Mouse (Mus musculus): ENCODE measurements around the gene Esrrb.

Gene Esrrb

DNA sequence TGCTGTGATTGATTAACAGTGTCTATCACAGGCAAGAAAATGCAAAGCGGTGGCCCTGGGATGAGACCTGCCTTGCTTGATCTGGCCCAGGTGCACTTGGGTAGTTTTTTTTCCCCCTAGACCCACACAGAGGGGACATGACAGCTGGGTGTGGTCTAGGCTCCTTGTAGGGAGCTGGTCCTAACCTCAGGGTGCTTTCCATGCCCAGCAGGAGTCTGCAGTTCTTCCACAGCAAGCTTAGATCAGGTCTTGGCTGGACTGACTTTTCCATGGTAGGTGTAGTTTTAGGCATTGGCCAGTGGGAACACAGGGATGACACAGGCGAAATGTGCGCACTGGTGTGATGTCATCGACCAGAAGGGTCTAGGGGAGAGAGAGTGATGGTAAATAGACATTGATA is 136.2 kb downstream of the Esrrb start:
- DNase-seq (ENCODE audit: low spot score in 2 of 2): no peak

DNA sequence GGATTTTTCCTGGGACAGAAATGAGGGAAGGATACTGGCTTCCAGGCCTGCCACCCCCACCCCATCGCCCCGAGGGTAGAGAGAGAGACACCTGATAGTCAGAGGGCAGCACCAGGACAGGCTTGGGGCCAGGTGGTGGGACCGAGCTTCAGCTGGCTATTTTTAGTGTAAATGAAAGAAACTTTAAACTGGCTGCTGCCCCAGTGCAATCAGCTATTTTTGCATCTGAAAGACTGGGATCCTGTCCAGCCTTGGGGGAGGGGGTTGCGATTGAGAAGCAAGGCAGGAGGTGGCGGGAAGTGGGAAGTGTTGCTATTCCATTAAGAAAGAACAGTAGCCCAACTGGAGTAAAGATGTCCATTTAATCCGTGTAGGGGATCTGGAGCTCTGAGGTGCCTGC is 137.8 kb downstream of the Esrrb start:
- DNase-seq (ENCODE audit: low spot score in 2 of 2): no peak

DNA sequence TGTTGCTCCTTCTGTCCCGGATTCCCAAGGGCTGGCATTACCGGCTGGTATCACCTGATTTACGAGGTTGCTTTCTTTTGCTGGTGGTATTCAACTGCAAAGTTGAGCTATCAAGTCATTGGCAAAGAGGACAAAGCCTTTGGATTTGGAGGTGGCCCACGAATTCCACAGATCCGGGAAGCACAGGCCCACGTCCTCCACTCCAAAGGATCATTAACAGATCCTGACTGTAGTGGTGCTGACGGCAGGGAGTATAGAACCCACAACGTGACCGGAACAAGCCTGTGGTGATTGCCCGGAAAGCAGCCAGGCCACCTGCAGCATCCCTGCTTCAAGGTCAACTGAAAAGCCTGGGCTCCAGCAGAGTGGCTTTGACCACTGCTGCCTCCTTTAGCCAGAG is 140.8 kb downstream of the Esrrb start:
- no peak for DNase-seq (ENCODE audit: low spot score in 2 of 2)

DNA sequence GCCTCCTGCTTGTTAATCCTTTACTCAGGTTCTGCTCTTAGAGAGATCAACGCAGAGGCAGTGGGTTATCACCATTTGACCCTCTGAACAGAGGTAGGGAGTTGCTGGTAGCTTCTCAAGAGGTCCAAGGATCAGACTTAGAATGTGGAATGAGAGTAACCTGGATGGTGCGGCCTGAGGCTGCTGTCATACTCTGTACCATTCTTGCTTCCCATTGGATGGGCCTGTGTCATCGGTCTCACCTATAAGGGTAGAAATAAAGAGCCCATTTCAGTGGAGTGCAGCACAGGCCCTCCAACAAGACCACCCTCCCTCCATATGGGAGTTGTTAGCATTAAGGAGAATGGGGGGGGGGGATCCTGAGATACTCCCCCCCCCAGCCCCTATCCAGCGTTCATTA is 143.0 kb downstream of the Esrrb start:
- no peak for DNase-seq (ENCODE audit: low spot score in 2 of 2)

DNA sequence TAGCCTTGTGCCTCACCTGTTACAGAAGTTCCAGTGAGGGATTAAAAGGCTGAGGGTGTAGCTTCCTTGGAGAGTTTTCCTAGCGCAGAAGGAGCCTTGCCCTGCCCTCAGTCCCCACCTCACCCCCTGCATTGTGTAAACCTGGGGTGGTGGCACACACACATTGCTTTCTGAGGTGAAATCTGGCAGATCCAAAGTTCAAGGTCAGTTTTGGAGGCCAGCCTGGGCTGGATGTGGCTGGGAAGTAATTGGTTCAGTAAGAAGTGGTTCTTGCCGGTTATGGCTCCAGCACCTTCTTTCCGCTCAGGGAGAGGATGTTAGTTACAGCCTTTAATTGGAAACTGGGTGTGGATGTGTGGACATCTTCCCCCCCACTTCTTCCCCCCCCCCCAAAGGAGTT is 143.4 kb downstream of the Esrrb start:
- DNase-seq (ENCODE audit: low spot score in 2 of 2): no peak

DNA sequence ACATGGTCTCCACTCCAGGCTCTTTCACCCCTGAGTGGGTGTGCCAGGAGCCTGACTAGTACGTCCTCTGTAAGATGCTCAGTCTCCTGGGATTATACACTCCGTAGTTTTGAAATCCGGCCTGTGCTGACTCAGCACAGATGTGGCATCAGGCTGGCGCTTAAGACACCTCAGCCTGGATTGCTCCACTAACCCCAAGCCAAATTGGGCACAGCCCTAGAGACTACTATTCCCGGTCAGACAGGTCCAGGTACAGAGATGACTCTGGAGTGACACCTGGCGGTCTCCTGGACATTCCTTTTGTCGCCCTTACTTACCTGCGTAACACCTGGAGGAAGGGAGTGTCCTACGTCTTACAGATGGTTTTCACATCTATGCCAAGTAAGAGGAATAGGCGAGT is 146.8 kb downstream of the Esrrb start:
- DNase-seq (ENCODE audit: low spot score in 2 of 2): no peak

DNA sequence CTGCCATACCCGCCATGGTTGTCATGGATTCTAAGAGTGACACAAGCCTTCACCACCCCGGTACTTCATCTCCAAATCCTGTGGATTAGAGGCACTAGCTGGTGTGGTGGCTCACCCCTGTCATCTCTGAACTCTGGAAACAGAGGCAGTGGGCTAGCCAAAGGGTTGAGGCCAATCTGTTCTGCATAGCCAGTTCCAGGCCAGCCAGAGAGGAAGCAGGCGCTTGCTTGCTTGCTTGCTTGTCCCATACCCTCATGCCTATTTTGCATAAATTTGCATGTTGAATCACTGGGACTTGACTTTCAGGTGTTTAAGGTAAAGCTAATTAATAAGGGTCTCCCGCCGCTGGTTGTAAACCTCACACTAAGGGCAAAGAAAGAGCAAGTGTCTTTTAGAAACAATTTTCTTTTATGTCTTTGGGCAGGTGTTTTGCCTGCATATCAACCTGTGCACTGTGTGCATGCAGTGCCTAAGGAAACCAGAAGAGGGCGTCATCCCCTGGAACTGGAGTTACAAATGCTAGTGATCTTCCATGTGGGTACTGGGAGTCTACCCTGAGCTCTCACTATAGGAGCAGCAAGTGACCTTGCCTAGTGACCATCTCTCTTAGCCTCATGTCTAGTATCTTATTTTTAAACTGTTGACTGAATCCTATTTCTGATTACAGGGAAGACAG is 147.5 kb downstream of the Esrrb start:
- DNase-seq (ENCODE audit: low spot score in 2 of 2): no peak

DNA sequence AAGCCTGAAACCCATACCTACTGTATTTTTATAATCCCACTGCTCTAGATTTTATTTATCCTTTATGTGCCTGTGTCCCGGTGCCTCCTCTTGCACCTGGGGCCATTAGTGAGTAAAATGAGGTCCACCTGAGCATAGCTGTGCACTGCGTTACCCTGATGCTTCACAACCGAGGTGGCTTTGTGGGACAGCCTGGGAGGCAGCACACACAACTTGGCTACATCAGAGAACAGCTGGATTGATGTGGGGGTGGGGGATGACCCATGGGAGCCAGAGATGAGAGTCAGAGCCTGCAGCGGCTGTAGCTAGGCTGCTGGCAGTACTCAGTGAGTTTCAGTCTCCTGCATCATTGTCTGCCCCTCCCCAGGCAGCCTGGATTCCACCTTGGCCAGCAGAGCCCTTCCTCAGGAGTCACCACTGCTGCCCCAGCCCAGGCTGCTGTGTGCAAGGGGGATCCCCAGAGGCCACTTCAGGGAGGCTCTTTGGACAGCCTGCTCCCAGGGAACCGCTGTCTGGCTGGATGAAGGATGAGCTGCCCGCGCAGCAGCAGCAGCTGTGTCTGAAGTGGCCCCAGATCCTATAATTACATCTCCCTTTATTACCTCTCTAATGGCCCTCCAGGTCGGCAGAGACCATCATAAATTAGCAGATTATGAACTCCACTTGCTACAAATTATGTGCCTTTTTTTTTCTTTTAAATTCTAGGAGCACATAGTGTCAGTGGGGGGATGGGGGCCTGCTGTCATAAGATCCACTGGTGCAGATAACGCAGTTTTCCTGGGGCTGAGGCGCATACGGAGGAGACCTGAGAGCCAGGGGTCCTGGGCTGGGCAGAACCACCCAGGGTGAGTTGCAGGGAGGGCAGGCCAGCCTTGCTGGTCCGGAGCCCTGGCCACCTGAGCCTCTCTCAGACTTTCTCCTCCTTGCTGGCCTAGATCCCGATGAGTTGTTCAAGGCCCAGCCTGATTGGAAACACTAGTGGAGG is 148.7 kb downstream of the Esrrb start:
- DNase-seq (ENCODE audit: low spot score in 2 of 2): no peak

DNA sequence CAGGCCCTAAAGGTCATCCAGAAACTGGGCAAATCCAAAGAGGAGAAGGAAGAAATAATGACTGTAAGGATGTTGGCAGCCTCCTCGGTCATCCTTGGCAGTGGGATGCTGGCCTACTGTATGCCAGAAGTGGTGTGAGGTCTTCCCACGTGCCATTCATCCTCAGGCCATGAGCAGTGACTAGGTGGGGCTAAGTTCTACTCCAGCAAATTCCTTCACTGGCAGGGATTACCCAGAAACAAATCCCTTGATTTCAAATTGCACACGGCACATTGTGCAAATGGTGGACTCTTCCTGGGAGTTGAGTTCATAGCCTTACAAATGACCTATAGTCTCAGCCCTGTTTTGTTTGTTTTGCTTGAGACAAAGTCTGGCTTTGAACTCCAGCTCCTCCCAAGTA is 151.4 kb downstream of the Esrrb start:
- DNase-seq (ENCODE audit: low spot score in 2 of 2): no peak

DNA sequence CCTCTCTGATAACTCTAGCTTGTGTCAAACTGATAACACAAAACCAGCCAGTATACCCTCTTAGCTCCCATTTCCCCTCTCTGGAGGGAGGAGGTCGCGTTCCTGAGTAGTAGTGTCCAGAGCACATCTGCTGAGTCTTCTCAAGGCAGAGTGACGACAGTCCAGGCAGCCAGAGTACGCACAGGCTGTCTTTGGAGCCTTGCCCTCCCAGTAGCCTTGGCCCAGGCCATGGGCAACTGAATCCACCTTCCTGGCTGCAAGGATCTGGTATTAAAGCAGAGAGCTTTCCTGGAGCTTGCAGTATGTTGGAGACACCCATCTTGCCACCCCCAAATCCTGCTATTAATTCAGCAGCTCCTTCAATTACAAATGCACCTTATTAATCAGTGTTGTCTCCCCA is 152.7 kb downstream of the Esrrb start:
- no peak for DNase-seq (ENCODE audit: low spot score in 2 of 2)

DNA sequence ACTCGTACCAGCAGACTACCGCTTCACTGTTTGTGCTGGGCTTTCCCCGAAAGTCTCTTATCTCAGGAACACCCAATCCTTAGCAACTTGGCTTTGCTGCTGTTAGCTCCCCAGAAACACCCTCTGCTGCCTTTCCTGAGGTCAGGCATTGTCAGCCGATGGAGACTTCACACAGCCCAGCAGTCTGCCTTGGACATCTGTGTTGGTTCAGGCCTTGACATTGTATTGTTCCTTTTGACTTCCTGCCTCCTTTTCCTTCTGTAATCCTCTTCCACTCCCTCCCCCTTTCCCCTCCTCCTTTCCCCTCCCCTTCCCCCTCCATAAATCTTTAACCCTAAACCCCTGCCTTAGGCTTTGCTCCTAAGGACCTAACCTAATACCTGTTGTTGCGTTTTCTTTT is 155.7 kb downstream of the Esrrb start:
- no peak for DNase-seq (ENCODE audit: low spot score in 2 of 2)

DNA sequence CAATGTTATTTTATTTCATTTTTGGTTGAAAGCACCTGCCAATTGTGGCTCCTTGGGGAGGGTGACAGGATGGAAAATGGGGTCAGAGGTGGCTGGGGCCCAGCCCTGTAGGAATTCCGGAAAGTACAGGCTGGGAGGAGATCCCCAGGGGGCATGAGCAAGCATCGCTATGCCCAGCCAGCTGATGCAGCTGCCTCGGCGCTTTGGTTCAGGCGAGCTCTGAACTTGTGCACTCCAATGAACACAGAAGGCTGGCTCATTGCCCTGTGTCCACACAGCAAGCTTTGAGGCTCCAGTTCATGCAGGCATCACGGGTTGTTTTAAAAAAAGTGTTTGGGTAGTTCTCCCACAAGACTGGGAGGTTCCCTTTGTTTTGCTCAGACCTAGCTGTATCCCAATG is 156.8 kb downstream of the Esrrb start:
- no peak for DNase-seq (ENCODE audit: low spot score in 2 of 2)

DNA sequence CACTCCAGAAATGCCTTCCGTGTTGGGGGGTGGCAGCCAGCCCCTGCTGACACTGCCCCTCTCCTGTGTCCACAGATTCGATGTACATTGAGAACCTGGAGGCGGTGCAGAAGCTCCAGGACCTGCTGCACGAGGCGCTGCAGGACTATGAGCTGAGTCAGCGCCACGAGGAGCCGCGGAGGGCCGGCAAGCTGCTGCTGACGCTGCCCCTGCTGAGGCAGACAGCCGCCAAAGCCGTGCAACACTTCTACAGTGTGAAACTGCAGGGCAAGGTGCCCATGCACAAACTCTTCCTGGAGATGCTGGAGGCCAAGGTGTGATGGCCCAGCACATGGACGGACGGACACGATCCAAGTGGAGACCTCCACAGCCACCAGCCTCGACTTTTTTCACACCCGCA is 157.8 kb downstream of the Esrrb start:
- no peak for DNase-seq (ENCODE audit: low spot score in 2 of 2)

DNA sequence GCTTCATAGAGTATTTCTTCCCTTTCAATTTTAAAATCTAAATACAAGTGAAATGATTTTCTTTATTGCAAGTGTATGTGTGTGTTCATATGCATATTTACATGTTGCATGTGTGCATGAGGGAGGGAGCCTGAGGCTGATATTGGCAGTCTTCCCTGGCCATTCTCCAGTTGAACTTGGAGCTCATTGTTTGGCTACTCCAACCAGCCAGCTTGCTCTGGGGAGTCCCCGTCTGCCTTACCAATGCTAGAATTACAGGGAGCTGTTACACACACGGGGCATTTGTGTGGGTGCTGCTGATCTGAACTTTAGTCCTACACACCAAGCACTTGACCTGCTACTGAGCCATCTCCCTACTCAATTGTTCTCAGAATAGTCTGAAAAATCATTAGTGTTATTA is 173.4 kb downstream of the Esrrb start:
- no peak for DNase-seq (ENCODE audit: low spot score in 2 of 2)

DNA sequence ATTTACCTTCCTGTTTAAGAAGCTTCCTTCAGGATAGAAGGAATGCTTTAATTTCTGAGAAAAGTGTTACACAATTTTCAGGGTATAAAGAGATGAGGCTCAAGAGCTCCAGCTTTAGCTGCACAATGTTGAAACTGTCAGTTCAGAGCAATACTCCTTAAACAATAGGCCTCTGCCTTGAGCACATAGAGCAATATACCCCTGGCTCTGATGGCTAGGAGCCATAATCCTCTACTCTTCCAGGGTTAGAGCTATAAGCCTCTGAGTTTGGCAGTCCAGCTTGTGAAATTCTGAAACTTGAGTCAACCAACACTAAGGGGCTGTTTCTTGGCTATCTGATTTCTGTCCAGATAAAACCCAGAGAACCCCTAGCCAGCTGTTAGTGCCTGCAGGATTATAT is 176.9 kb downstream of the Esrrb start:
- no peak for DNase-seq (ENCODE audit: low spot score in 2 of 2)

DNA sequence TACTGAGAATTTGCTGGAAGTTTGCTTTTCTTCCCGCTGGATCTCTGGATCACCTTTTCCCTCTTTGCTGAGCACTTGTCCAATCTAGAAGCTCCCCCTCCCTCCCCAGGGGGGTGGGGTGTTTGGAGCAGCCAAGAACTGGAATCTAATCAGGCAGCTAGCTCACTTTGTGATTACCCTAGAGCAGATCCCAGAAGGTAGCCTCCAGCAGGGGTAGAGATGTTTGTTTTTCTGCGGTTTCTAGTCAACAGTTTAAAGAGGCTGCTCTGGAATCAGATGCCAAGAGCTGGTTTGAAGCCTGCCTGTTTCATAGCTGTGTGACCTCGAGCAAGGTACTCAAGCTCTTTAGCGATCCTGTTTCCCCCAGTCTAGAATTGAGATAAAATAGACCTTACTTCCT is 177.8 kb downstream of the Esrrb start:
- DNase-seq (ENCODE audit: low spot score in 2 of 2): no peak

DNA sequence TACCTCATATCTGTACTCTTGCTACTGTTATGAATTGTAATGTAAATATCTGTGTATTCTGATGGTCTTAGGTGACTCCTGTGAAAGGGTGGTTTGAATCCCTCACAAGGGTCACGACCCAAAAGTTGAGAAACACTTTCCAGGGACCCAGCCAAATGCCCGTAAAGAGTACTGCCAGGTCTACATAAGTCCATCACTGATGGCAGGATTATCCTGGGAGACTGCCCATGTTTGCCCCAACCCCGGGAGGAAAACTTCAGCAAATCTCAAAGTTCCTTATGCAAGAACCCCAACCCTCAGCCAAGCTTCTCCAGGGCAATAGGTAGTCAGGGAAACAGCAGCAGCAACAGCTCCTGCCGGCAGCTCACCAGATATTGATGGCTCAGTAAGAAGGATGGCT is 178.6 kb downstream of the Esrrb start:
- no peak for DNase-seq (ENCODE audit: low spot score in 2 of 2)

DNA sequence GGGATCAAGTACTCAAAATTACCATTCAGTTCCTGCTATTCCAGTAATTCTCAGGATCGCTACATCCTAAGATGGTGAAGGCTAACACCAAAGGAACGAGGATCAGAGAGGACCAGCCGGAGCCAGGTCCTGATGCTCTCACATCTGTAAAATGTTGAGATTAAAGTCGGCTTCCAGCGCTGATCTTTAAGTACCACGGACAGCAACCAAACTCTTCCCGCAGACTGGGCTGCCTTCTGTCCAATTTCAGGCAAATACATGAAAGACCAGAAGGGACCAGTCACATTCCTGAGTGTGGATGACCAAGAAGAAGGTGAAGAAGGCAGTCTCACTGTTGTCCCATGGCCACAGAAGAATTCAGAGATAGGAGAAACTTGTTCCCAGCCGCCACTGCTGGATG is 186.9 kb downstream of the Esrrb start:
- no peak for DNase-seq (ENCODE audit: low spot score in 2 of 2)

DNA sequence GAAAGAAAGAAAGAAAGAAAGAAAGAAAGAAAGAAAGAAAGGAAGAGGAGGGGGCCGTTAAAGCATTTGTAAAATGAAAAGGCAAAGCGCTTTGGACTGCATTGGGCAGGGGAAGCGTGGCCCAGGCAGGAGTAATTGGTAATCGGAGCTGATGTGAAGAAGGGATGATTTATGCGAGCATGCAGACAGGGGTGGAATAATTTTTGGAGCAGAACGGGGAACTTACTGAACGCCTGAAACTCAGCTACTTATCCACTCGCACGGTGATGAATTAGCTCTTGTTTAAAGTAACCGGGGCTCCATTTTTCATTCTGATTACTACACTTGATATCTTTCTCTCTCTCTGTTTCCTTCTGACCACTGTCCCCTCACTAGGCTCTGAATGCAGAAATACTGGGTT is 192.1 kb downstream of the Esrrb start:
- DNase-seq (ENCODE audit: low spot score in 2 of 2): no peak

DNA sequence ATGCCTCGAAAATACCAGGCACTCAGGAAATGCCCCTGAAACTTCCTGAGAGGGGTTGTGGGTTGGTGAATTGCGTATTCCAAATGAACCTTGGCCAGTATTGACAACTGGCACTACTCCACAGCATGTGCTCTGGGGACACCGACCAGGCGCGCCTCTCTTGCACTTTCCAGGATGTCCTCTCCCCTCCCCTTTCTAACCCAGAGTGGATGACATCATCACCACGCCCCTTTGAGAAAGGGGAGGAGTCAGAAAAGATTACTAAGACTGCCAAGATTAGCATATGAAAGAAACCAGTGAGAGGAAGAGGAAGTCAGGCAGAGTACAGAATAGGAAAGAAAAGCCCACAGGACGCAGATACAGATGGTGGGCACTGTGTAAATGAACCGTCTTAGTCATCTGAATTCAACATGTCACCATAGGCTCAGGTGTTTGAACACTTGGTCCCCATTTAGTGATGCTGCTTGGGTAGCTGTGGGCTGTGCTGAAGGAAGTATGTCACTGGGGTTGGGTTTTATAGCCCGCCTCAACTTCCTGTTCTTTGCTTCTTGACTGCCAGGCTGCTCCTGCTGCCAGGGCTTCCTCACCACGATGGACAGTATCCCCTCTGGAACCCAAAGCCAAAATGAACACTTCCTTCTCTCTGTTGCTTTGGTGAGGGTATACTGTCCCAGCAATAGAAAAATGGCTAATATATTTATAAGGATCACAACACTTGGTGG is 196.0 kb downstream of the Esrrb start:
- DNase-seq (ENCODE audit: low spot score in 2 of 2): no peak

DNA sequence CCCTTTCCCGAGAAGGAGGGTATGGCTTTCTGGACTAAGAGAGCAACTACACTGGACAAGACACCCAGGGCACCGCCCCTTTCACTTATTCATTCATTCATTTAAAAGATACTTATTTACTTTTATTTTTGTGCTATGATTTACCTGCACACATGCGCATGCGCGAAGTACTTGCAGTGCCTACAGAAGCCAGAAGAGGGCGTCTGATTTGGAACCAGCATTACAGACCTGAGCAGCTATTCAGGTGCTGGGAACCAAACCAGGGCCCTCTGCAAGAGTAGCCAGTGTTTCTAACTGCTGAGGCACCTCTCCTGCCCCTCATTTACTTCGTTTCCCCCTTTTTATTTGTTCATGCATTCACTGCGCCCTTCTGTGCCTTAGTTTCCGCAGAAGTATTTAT is 198.0 kb downstream of the Esrrb start:
- DNase-seq (ENCODE audit: low spot score in 2 of 2): no peak

DNA sequence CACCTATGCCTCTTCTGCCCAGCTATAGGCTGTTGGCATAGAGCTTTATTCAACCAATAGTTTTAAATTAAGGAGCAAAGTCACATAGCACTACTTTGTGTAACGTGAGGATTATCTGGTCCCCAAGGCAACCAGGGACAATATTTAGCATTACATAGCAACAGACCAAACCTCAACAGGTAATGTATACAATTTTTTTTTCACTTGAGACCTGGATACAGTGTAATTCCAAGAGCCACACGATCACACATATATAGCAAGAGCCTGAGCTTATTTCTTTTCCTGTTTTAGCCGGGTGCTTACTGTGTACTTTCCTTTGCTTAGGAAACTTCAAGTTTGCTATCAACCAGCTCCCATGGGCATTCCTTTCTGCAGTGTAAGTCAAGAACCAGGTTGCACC is 201.8 kb downstream of the Esrrb start:
- no peak for DNase-seq (ENCODE audit: low spot score in 2 of 2)

DNA sequence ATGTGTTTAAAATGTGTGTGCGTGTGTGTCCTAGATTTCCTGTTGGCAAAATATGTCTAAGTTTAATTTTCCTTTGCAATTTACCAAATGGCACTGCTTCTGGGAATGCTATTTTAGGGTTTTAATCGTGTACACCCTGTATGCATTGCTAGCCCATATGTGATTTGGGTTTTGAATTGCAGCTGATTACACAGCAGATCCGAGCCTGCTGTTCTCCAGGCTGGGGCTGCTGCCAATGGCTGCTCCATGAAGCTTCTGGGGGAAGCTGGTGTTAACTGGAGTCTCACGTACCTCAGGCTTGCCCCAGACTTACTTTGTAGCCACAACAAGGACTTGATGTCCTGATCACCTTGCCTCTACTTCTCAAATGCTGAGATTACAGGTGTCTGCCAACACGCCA is 205.1 kb downstream of the Esrrb start:
- DNase-seq (ENCODE audit: low spot score in 2 of 2): no peak

Data from thymus, postnatal 10 days (tissue).